Mouse (Mus musculus): ENCODE measurements at regions not wholly inside any gene's neighbourhood (a gene's known extent, or its start where the extent isn't known, plus 50 kb on each side); places are given as distances from the start of the nearest gene placed in this dataset.

- DNase-seq (ENCODE audit: low spot score in 2 of 2) = peak in 1 of 2 experiments; percentile 34
These were observed 53.9 kb upstream of the Slc44a1 start for GRCm38 (mm10) chr4:53386309-53386708.

GRCm38 (mm10) chr4:53384761-53385160, 55.5 kb upstream of the Slc44a1 start:
- peak; percentile 42 to 91 for DNase-seq (ENCODE audit: low spot score in 2 of 2)

GRCm38 (mm10) chr4:53384104-53384503, 56.1 kb upstream of the Slc44a1 start:
- no peak for DNase-seq (ENCODE audit: low spot score in 2 of 2)

GRCm38 (mm10) chr4:53382012-53382411, 58.2 kb upstream of the Slc44a1 start:
- no peak for DNase-seq (ENCODE audit: low spot score in 2 of 2)

GRCm38 (mm10) chr4:53379855-53380254, 60.4 kb upstream of the Slc44a1 start:
- DNase-seq (ENCODE audit: low spot score in 2 of 2) = no peak

GRCm38 (mm10) chr4:53376995-53377394, 63.2 kb upstream of the Slc44a1 start:
- DNase-seq (ENCODE audit: low spot score in 2 of 2) = no peak

- DNase-seq (ENCODE audit: low spot score in 2 of 2) = no peak
These were observed 83.8 kb upstream of the Slc44a1 start for GRCm38 (mm10) chr4:53356374-53356773.

GRCm38 (mm10) chr4:53354961-53355360, 85.3 kb upstream of the Slc44a1 start:
- DNase-seq (ENCODE audit: low spot score in 2 of 2) = peak in 1 of 2 experiments; percentile 24

- no peak for DNase-seq (ENCODE audit: low spot score in 2 of 2)
These were observed 86.7 kb upstream of the Slc44a1 start for GRCm38 (mm10) chr4:53353399-53354090.

GRCm38 (mm10) chr4:53351104-53351607, 89.1 kb upstream of the Slc44a1 start:
- no peak for DNase-seq (ENCODE audit: low spot score in 2 of 2)

GRCm38 (mm10) chr4:53345346-53345745, 94.9 kb upstream of the Slc44a1 start:
- no peak for DNase-seq (ENCODE audit: low spot score in 2 of 2)

- DNase-seq (ENCODE audit: low spot score in 2 of 2) = no peak
These were observed 95.7 kb upstream of the Slc44a1 start for GRCm38 (mm10) chr4:53344546-53344945.

- no peak for DNase-seq (ENCODE audit: low spot score in 2 of 2)
These were observed 99.0 kb upstream of the Slc44a1 start for GRCm38 (mm10) chr4:53341181-53341580.

- no peak for DNase-seq (ENCODE audit: low spot score in 2 of 2)
These were observed 100.1 kb upstream of the Slc44a1 start for GRCm38 (mm10) chr4:53340021-53340667.

GRCm38 (mm10) chr4:53339125-53340020, 100.8 kb upstream of the Slc44a1 start:
- DNase-seq (ENCODE audit: low spot score in 2 of 2) = no peak

GRCm38 (mm10) chr4:53338479-53338878, 101.7 kb upstream of the Slc44a1 start:
- DNase-seq (ENCODE audit: low spot score in 2 of 2) = no peak

- DNase-seq (ENCODE audit: low spot score in 2 of 2) = no peak
These were observed 102.4 kb upstream of the Slc44a1 start for GRCm38 (mm10) chr4:53337784-53338183.

- DNase-seq (ENCODE audit: low spot score in 2 of 2) = no peak
These were observed 112.6 kb upstream of the Slc44a1 start for GRCm38 (mm10) chr4:53327382-53328165.

GRCm38 (mm10) chr4:53323838-53324237, 116.4 kb upstream of the Slc44a1 start:
- DNase-seq (ENCODE audit: low spot score in 2 of 2) = no peak

- DNase-seq (ENCODE audit: low spot score in 2 of 2) = no peak
These were observed 117.0 kb upstream of the Slc44a1 start for GRCm38 (mm10) chr4:53323195-53323594.

GRCm38 (mm10) chr4:53322484-53322883, 117.7 kb upstream of the Slc44a1 start:
- no peak for DNase-seq (ENCODE audit: low spot score in 2 of 2)

All from left cerebral cortex, adult 9 months (tissue).